Mouse (Mus musculus) cortical plate, adult 2 months (tissue): ENCODE measurements around the gene Wdr83os.

Experiments used
- CTCF ChIP-seq: fragments of 200-500 bp; IDR thresholded peaks from 2 replicates; pipeline ENCODE4 v1.5.1; 2011; ENCODE audit warnings: mild to moderate bottlenecking, control low read depth, low read length; ENCODE audit not compliant: insufficient read depth; ENCODE audit errors: extremely low read depth
- POLR2A ChIP-seq: fragments of 200-500 bp; IDR thresholded peaks from 2 replicates; pipeline ENCODE4 v1.6.1; 2011; ENCODE audit warnings: mild to moderate bottlenecking, low read length, control low read depth; ENCODE audit not compliant: insufficient read depth; ENCODE audit errors: extremely low read depth

GRCm38 (mm10) chr8:85096196-85096595 lies 15.7 kb downstream of the Wdr83os start:
- TF ChIP-seq CTCF (no peak), POLR2A (no peak)
